Mouse (Mus musculus) MEL (cell line): ENCODE measurements around the gene Igf2bp1. TPM values are rescaled to one million over a fixed set of nuclear protein-coding genes. Genes with fewer than 3 reads are reported as not detected.
A peak's percentile ranks its signal among the peaks of the same experiment; 100 is the strongest.

Experiments used
- DNase-seq: peaks from one replicate; pipeline ENCODE4 v3.0.0; 2011; ENCODE audit warnings: low read depth, low spot score
- H3K27ac ChIP-seq: 2 replicates; pipeline ENCODE4 v1.5.1; 2012; ENCODE audit warnings: low read depth, mild to moderate bottlenecking, control low read depth, low read length, moderate library complexity; ENCODE audit not compliant: control insufficient read depth
- H3K27me3 ChIP-seq, 2 experiments: fragments of 150-350 bp in 1 of 2; sonication (generic) in 1 of 2; 2 replicates each; pipeline ENCODE4 v1.6.1; 2012; ENCODE audit warnings: low read length in 2 of 2, mild to moderate bottlenecking in 2 of 2, improper control_type of control experiment in 1 of 2, moderate library complexity in 1 of 2; ENCODE audit not compliant: insufficient read depth in 2 of 2, control insufficient read depth in 1 of 2
- H3K36me3 ChIP-seq, 2 experiments: 2 replicates each; pipeline ENCODE4 v1.6.1; 2012 to 2014; ENCODE audit warnings: low read length in 2 of 2, improper control_type of control experiment in 1 of 2, inconsistent platforms in 1 of 2, mild to moderate bottlenecking in 1 of 2; ENCODE audit not compliant: insufficient read depth in 2 of 2, control insufficient read depth in 1 of 2
- H3K4me1 ChIP-seq, 2 experiments: fragments of 150-350 bp in 1 of 2; sonication (generic) in 1 of 2; 2 replicates each; pipeline ENCODE4 v1.6.1; 2012; ENCODE audit warnings: low read length in 2 of 2, improper control_type of control experiment in 1 of 2, mild to moderate bottlenecking in 1 of 2; ENCODE audit not compliant: insufficient read depth in 2 of 2, control insufficient read depth in 1 of 2
- H3K4me3 ChIP-seq, 2 experiments: fragments of 150-350 bp in 1 of 2; sonication (generic) in 1 of 2; 2 replicates each; pipeline ENCODE4 v1.5.1; 2012; ENCODE audit warnings: low read depth in 2 of 2, low read length in 2 of 2, mild to moderate bottlenecking in 2 of 2, moderate library complexity in 2 of 2, control low read depth in 1 of 2, improper control_type of control experiment in 1 of 2; ENCODE audit not compliant: control insufficient read depth in 1 of 2, insufficient read depth in 1 of 2
- H3K79me2 ChIP-seq: 2 replicates; pipeline ENCODE4 v1.6.1; 2012; ENCODE audit warnings: mild to moderate bottlenecking, low read length, moderate library complexity; ENCODE audit not compliant: control insufficient read depth, poor library complexity, insufficient read depth
- H3K9ac ChIP-seq: 2 replicates; pipeline ENCODE4 v1.6.1; 2012; ENCODE audit warnings: low read depth, mild to moderate bottlenecking, control low read depth, low read length, moderate library complexity; ENCODE audit not compliant: control insufficient read depth, poor library complexity, severe bottlenecking
- H3K9me3 ChIP-seq: fragments of 150-350 bp; sonication (generic); replicated peaks from 2 replicates; pipeline ENCODE4 v1.6.1; 2012; ENCODE audit warnings: mild to moderate bottlenecking, low read length, improper control_type of control experiment, moderate library complexity; ENCODE audit not compliant: insufficient read depth
- BHLHE40 ChIP-seq: IDR thresholded peaks from 2 replicates; pipeline ENCODE4 v1.6.1; 2012; ENCODE audit warnings: low read depth, mild to moderate bottlenecking, inconsistent platforms, low read length, improper control_type of control experiment, borderline replicate concordance
- CHD1 ChIP-seq: IDR thresholded peaks from 2 replicates; pipeline ENCODE4 v1.6.1; 2012; ENCODE audit warnings: low read depth, mild to moderate bottlenecking, inconsistent platforms, low read length, improper control_type of control experiment
- CTCF ChIP-seq, 3 experiments: IDR thresholded peaks in 2 of 3; conservative IDR thresholded peaks in 1 of 3; 2 replicates each; pipeline ENCODE4 v1.5.1; 2011 to 2012; ENCODE audit warnings: low read length in 3 of 3, low read depth in 2 of 3, mild to moderate bottlenecking in 2 of 3, improper control_type of control experiment in 1 of 3, inconsistent platforms in 1 of 3, mixed read lengths in 1 of 3, moderate library complexity in 1 of 3; ENCODE audit not compliant: control insufficient read depth in 1 of 3, insufficient read depth in 1 of 3, poor library complexity in 1 of 3, severe bottlenecking in 1 of 3
- ELF1 ChIP-seq: IDR thresholded peaks from 2 replicates; pipeline ENCODE4 v1.6.1; 2014; ENCODE audit warnings: low read depth, mild to moderate bottlenecking, inconsistent platforms, low read length, improper control_type of control experiment, moderate library complexity
- EP300 ChIP-seq, 2 experiments: IDR thresholded peaks; 2 replicates each; pipeline ENCODE4 v1.6.1; 2011; ENCODE audit warnings: improper control_type of control experiment in 2 of 2, low read length in 2 of 2, low read depth in 1 of 2, mild to moderate bottlenecking in 1 of 2
- ETS1 ChIP-seq: IDR thresholded peaks from 2 replicates; pipeline ENCODE4 v1.6.1; 2012; ENCODE audit warnings: low read depth, mild to moderate bottlenecking, inconsistent platforms, low read length, improper control_type of control experiment, moderate library complexity
- GABPA ChIP-seq: IDR thresholded peaks from 2 replicates; pipeline ENCODE4 v1.6.1; 2012; ENCODE audit warnings: low read depth, mild to moderate bottlenecking, inconsistent platforms, low read length, improper control_type of control experiment, moderate library complexity
- HCFC1 ChIP-seq: IDR thresholded peaks from 2 replicates; pipeline ENCODE4 v1.6.1; 2012; ENCODE audit warnings: low read depth, mild to moderate bottlenecking, inconsistent platforms, low read length, improper control_type of control experiment, moderate library complexity
- JUND ChIP-seq: IDR thresholded peaks from 2 replicates; pipeline ENCODE4 v1.6.1; 2011; ENCODE audit warnings: low read depth, mild to moderate bottlenecking, improper control_type of control experiment, low read length
- MAFK ChIP-seq: IDR thresholded peaks from 2 replicates; pipeline ENCODE4 v1.6.1; 2011; ENCODE audit warnings: low read depth, mild to moderate bottlenecking, low read length, improper control_type of control experiment, borderline replicate concordance
- MAZ ChIP-seq: IDR thresholded peaks from 2 replicates; pipeline ENCODE4 v1.6.1; 2012; ENCODE audit warnings: low read depth, mild to moderate bottlenecking, inconsistent platforms, low read length, improper control_type of control experiment
- MXI1 ChIP-seq: IDR thresholded peaks from 2 replicates; pipeline ENCODE4 v1.6.1; 2011; ENCODE audit warnings: mild to moderate bottlenecking, low read depth, low read length, improper control_type of control experiment
- MYB ChIP-seq: IDR thresholded peaks from 2 replicates; pipeline ENCODE4 v1.6.1; 2011; ENCODE audit warnings: mild to moderate bottlenecking, low read depth, low read length, improper control_type of control experiment
- MYC ChIP-seq: IDR thresholded peaks from 2 replicates; pipeline ENCODE4 v1.6.1; 2011; ENCODE audit warnings: low read depth, mild to moderate bottlenecking, low read length, improper control_type of control experiment, moderate library complexity
- NRF1 ChIP-seq: IDR thresholded peaks from 2 replicates; pipeline ENCODE4 v1.6.1; 2014; ENCODE audit warnings: low read depth, mild to moderate bottlenecking, inconsistent platforms, low read length, improper control_type of control experiment, moderate library complexity; ENCODE audit not compliant: poor library complexity, insufficient read depth, severe bottlenecking
- POLR2AphosphoS2 ChIP-seq: IDR thresholded peaks from 2 replicates; pipeline ENCODE4 v1.6.1; 2011; ENCODE audit warnings: low read length, improper control_type of control experiment
- POLR2AphosphoS5 ChIP-seq: IDR thresholded peaks from 2 replicates; pipeline ENCODE4 v1.6.1; 2012; ENCODE audit warnings: low read depth, borderline replicate concordance, mild to moderate bottlenecking, inconsistent platforms, low read length, moderate library complexity, mixed read lengths
- RAD21 ChIP-seq: IDR thresholded peaks from 2 replicates; pipeline ENCODE4 v1.6.1; 2011; ENCODE audit warnings: mild to moderate bottlenecking, low read depth, low read length, improper control_type of control experiment
- RCOR1 ChIP-seq: IDR thresholded peaks from 2 replicates; pipeline ENCODE4 v1.6.1; 2012; ENCODE audit warnings: low read depth, mild to moderate bottlenecking, inconsistent platforms, low read length, improper control_type of control experiment
- SIN3A ChIP-seq: IDR thresholded peaks from 2 replicates; pipeline ENCODE4 v1.6.1; 2012; ENCODE audit warnings: low read length, improper control_type of control experiment, inconsistent platforms
- SMC3 ChIP-seq: IDR thresholded peaks from 2 replicates; pipeline ENCODE4 v1.6.1; 2011; ENCODE audit warnings: low read depth, low read length, improper control_type of control experiment
- TAL1 ChIP-seq: IDR thresholded peaks from 2 replicates; pipeline ENCODE4 v1.6.1; 2012; ENCODE audit warnings: mild to moderate bottlenecking, inconsistent platforms, low read length, moderate library complexity, mixed read lengths
- TBP ChIP-seq: IDR thresholded peaks from 2 replicates; pipeline ENCODE4 v1.8.0; 2011; ENCODE audit warnings: low read depth, low read length, improper control_type of control experiment
- USF2 ChIP-seq, 2 experiments: IDR thresholded peaks; 2 replicates each; pipeline ENCODE4 v1.6.1; 2011 to 2012; ENCODE audit warnings: improper control_type of control experiment in 2 of 2, low read length in 2 of 2, borderline replicate concordance in 1 of 2, inconsistent platforms in 1 of 2, low read depth in 1 of 2, mild to moderate bottlenecking in 1 of 2; ENCODE audit not compliant: insufficient read depth in 1 of 2
- ZC3H11A ChIP-seq: IDR thresholded peaks from 2 replicates; pipeline ENCODE4 v1.6.1; 2012; ENCODE audit warnings: low read depth, mild to moderate bottlenecking, inconsistent platforms, low read length, improper control_type of control experiment
- ZKSCAN1 ChIP-seq: IDR thresholded peaks from 2 replicates; pipeline ENCODE4 v1.6.1; 2012; ENCODE audit warnings: low read depth, mild to moderate bottlenecking, inconsistent platforms, low read length, improper control_type of control experiment, moderate library complexity
- ZMIZ1 ChIP-seq: IDR thresholded peaks from 2 replicates; pipeline ENCODE4 v1.6.1; 2012; ENCODE audit warnings: low read depth, mild to moderate bottlenecking, inconsistent platforms, low read length, improper control_type of control experiment, moderate library complexity
- ZNF384 ChIP-seq: IDR thresholded peaks from 2 replicates; pipeline ENCODE4 v1.6.1; 2012; ENCODE audit warnings: low read depth, mild to moderate bottlenecking, inconsistent platforms, low read length, improper control_type of control experiment
- polyA plus RNA-seq, 2 experiments: library from polyadenylated mRNA; stranded (reverse) in 1 of 2; unstranded in 1 of 2; fragments of >175 nt in 1 of 2; fragments of >200 nt in 1 of 2; gene quantifications; 2 replicates each; pipeline versions ENCODE4 v1.2.1 to v1.2.4; 2012; ENCODE audit warnings: low replicate concordance in 2 of 2, low read depth in 1 of 2; ENCODE audit not compliant: insufficient read length in 2 of 2, insufficient read depth in 1 of 2, missing spikeins in 1 of 2
- total RNA-seq: library from RNA; depleted of rRNA; stranded (reverse); fragments of 300-350 nt; gene quantifications from 2 replicates; pipeline ENCODE4 v1.2.3, GENCODE M21; 2012

The Igf2bp1 gene
- total and polyA plus RNA-seq, 3 experiments = 0.15 TPM; not detected in 2

- Histone ChIP-seq H3K27ac (no peak overlapping the region), H3K9me3 (no peaks in the 10 kb centered on the region), H3K9ac (no peak overlapping the region), H3K27me3 (no peaks in the 10 kb centered on the region; a peak in 1 of 4 replicates), H3K4me1 (0 out of 4 replicates have a peak, but pooled peaks cover 0 to 2% of the 10 kb centered on the region in 2 experiments), H3K79me2 (no peaks in the 10 kb centered on the region), H3K36me3 (no peaks in the 10 kb centered on the region), H3K4me3 (no peak overlapping the region)
- 0 out of 2 replicates have a peak, but pooled peaks have one; percentile 20 for TF ChIP-seq SIN3A
- TF ChIP-seq JUND = no peak
- peak; percentile 67 for TF ChIP-seq RAD21
- TF ChIP-seq ZNF384 = peak; percentile 37; the same call in 1 of the 2 replicates
- TF ChIP-seq SMC3 = peak; percentile 93
- peak; percentile 40; the same call in 1 of the 2 replicates for TF ChIP-seq MYC
- peak; percentile 85 to 95 (median 90) for TF ChIP-seq CTCF (IDR thresholded peaks at IDR 0.05 in 2 of 3, conservative IDR thresholded peaks at IDR 0.05 in 1 of 3; ENCODE audit: control insufficient read depth in 1 of 3, insufficient read depth in 1 of 3, low read depth in 2 of 3, low read length in 3 of 3, poor library complexity in 1 of 3, severe bottlenecking in 1 of 3)
- no peak for TF ChIP-seq POLR2AphosphoS5
- TF ChIP-seq USF2 (IDR thresholded peaks at IDR 0.05; ENCODE audit: borderline replicate concordance in 1 of 2, insufficient read depth in 1 of 2, low read depth in 1 of 2, low read length in 2 of 2) = no peak
- no peak for TF ChIP-seq NRF1
- no peak for TF ChIP-seq MXI1
- TF ChIP-seq ELF1 = 0 out of 2 replicates have a peak, but pooled peaks have one; percentile 26
- TF ChIP-seq MAFK = no peak; the same call in 1 of the 2 replicates
- peak; percentile 26; the same call in 1 of the 2 replicates for TF ChIP-seq BHLHE40
- TF ChIP-seq ZKSCAN1 = no peak
- TF ChIP-seq ZC3H11A = peak; percentile 71
- peak; percentile 86 for DNase-seq
Measured at GRCm38 (mm10) chr11:95980762-95981418, 24.9 kb downstream of the Igf2bp1 start.

GRCm38 (mm10) chr11:95978487-95978886, 27.3 kb downstream of the Igf2bp1 start:
- Histone ChIP-seq H3K36me3 (no peaks in the 10 kb centered on the region), H3K4me1 (0 out of 4 replicates have a peak, but pooled peaks cover 0 to 2% of the 10 kb centered on the region in 2 experiments), H3K9me3 (no peaks in the 10 kb centered on the region), H3K4me3 (no peak overlapping the region), H3K9ac (no peak overlapping the region), H3K27me3 (peaks cover 0 to 7% of the 10 kb centered on the region in 2 experiments), H3K79me2 (no peaks in the 10 kb centered on the region), H3K27ac (no peak overlapping the region)
- DNase-seq = peak; percentile 21
- TF ChIP-seq USF2 (IDR thresholded peaks at IDR 0.05; ENCODE audit: borderline replicate concordance in 1 of 2, insufficient read depth in 1 of 2, low read depth in 1 of 2, low read length in 2 of 2) = no peak
- no peak for TF ChIP-seq RCOR1
- TF ChIP-seq NRF1 = no peak
- no peak for TF ChIP-seq ZMIZ1
- TF ChIP-seq EP300 (IDR thresholded peaks at IDR 0.05; ENCODE audit: low read depth in 1 of 2, low read length in 2 of 2) = no peak
- no peak for TF ChIP-seq CHD1
- TF ChIP-seq SMC3 = peak; percentile 67
- no peak for TF ChIP-seq MXI1
- peak; percentile 65; the same call in 1 of the 2 replicates for TF ChIP-seq MYC
- peak; percentile 51 for TF ChIP-seq ZC3H11A
- no peak for TF ChIP-seq SIN3A
- no peak for TF ChIP-seq POLR2AphosphoS2
- no peak for TF ChIP-seq MYB
- no peak for TF ChIP-seq MAZ
- TF ChIP-seq POLR2AphosphoS5 = no peak
- no peak for TF ChIP-seq TAL1
- TF ChIP-seq ELF1 = no peak
- no peak for TF ChIP-seq TBP
- TF ChIP-seq BHLHE40 = no peak
- TF ChIP-seq ETS1 = no peak
- no peak for TF ChIP-seq GABPA
- TF ChIP-seq HCFC1 = no peak
